Mouse (Mus musculus) bone marrow macrophage, adult 2 months (primary cell): Measurements from ENCODE around the gene Olfm2.

ENCODE experiments used
- CTCF ChIP-seq: IDR thresholded peaks from 2 replicates; pipeline ENCODE4 v1.5.1; 2012; ENCODE audit warnings: low read depth, mild to moderate bottlenecking, low read length, moderate library complexity
- POLR2A ChIP-seq: IDR thresholded peaks from 2 replicates; pipeline ENCODE4 v1.6.1; 2012; ENCODE audit warnings: mild to moderate bottlenecking, low read depth, low read length, borderline replicate concordance

DNA sequence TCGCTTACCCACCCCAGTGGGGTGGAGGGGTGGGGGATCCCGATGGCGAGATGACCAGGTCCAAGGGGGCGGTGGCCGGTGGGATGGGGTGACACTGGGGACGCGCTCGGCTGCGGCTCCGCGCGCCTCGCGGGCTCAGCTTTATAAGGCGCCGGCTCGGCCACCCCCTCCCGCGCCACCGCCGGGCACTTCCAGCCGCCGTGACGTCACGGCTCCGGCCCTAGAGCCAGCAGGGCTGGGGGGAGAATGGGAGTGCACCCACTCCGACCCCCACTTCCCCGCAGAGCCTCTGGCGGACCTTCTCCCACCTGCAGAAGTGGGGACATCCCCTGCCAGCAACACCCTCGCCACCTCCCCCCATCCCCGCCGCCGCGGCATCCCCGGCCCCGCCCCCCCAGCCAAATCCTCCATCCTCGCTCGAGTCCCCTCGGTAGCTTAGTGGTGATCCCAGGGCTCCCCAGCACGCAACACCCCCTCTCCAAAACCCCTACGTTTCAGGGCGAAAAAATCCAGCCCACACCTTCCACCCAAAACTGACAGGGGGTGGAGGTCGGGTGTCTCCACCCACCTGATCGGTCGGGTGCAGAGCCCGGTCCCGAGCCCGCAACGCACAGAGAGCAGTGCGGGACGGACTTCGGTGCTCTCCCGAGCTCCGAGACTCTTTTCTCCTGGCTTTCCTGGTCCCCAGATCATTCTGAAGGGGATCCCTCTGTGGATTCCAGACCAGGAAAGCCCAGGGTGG lies 19.1 kb downstream of the Olfm2 start:
- TF ChIP-seq CTCF (no peak), POLR2A (no peak)
